Mouse (Mus musculus) cerebellum, adult 2 months (tissue): ENCODE measurements around the gene Efr3b.

Experiments used
- CTCF ChIP-seq: fragments of 200-500 bp; IDR thresholded peaks from 2 replicates; pipeline ENCODE4 v1.5.1; 2011; ENCODE audit warnings: low read depth, mild to moderate bottlenecking, control low read depth, low read length, moderate library complexity, borderline replicate concordance; ENCODE audit not compliant: insufficient read depth
- POLR2A ChIP-seq: fragments of 200-500 bp; IDR thresholded peaks from 2 replicates; pipeline ENCODE4 v1.6.1; 2011; ENCODE audit warnings: low read length, control low read depth, borderline replicate concordance; ENCODE audit not compliant: insufficient read depth

- TF ChIP-seq CTCF (no peak), POLR2A (no peak)
Observed at GRCm38 (mm10) chr12:4036157-4036556, 2.6 kb downstream of the Efr3b start.
